Mouse (Mus musculus) spleen, postnatal 4 days (tissue): Measurements from ENCODE around the gene Plscr5.

Source experiments
- DNase-seq, 2 experiments: peaks; one replicate each; pipeline ENCODE4 v3.0.0; 2022; ENCODE audit warnings: low spot score in 2 of 2

Plscr5 gene

DNA sequence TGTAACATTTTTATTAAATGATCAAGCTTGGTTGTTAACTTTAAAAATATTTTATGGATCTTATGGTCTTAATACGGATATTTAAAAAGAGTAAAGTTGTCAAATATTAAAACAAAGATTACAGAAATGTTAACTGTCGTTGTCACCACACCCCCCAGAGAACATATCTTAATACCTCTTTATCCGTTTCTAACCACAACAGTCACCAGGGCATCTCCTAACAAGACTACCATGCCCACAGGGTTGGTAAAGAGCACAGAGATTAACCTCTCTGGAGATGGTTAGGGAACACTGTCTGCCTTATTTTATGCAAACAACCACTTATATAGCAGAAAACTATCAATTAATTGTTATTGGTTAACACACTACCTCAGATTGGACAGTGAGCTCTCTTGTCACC, 34.1 kb downstream of the Plscr5 start:
- no peak for DNase-seq

DNA sequence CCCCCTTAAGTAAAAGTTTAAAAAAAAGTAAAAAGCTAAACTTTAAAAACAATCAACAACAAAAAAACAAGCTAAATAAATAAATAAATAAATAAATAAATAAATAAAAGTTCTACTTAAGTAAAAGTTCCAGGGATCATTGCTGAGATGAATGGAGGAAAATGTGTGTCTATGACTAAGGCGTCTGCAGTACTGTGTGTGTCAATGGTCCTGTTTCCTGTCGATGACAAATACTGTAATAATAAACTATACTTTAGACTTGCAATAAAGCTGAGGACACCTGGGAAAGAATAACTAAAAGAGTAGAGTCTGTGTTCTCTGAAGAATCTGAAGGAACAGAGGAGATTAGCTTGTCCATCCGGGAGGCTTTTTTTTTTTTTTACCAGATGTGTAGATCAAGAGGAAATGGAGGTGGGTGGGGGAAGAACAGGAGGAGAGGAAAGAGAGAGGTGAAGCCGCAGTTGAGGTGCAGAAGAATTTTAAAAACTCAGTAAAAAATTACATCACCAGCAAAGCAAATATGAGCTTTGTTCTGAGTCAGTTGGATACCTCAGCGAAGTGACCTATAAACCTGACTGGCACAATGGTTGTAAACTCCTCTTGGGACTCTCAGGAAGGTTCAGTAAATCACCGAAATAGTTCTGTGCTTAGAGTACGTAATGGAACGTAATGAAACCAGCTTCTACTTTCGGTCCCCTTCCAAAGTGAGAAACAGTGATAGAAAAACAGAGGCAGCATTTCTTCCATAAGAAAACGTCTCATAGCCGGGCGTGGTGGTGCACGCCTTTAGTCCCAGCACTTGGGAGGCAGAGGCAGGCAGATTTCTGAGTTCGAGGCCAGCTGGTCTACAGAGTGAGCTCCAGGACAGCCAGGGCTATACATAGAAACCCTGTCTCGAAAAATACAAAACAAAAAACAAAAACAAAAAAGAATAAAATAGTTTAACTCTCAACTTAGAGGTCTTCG, 36.4 kb downstream of the Plscr5 start:
- no peak for DNase-seq

DNA sequence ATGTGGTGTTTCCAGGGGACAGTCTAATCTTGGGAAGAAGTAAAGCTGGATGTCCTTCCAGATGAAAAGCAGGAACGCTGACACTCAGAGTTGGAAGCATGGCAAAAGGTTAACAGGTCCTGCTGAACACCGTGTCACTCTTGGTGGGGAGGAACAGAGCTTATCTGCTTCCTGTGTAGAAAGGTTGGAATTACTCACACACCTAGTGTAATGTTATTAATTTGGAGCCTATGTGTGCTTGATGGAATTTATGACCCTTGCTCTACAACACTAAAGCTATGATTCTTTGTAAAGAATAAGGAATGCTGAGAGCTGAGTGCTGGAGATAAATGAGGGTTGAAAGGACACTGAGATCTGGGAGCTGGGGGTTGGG, 37.1 kb downstream of the Plscr5 start:
- DNase-seq, result no peak

DNA sequence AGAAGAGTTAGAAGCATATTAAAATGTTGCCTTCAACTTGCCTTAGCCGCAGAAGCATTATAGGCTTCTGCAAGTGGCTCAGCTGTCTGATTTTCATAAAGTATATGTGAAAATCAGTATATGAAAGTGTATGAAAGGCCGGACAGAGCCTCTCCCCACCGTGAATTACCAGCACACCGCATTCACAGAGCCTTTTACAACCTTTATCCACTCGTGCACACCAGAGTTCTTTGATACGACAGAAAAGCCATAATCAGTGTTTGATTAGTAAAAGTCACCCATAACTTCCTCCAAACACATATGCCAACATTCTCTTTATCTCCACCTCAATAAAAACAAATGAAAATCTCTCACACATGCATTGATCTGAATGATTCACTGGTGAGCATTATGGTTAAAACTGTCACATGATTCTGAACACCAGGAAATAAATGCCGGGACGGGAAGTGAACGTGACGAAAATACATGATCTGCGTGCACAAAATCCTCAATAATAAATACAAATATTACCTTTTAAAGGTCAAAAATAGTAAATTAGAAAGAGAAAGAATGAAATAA, 42.2 kb downstream of the Plscr5 start:
- DNase-seq, result no peak

- no peak for DNase-seq
Observed at GRCm38 (mm10) chr9:92248773-92249446, 56.2 kb downstream of the Plscr5 start.

- no peak for DNase-seq
Observed at GRCm38 (mm10) chr9:92249447-92249852, 56.7 kb downstream of the Plscr5 start, which contains the start of gene Plscr1. Gene Plscr1 (plus strand): TSS chr9:92249750.

DNA sequence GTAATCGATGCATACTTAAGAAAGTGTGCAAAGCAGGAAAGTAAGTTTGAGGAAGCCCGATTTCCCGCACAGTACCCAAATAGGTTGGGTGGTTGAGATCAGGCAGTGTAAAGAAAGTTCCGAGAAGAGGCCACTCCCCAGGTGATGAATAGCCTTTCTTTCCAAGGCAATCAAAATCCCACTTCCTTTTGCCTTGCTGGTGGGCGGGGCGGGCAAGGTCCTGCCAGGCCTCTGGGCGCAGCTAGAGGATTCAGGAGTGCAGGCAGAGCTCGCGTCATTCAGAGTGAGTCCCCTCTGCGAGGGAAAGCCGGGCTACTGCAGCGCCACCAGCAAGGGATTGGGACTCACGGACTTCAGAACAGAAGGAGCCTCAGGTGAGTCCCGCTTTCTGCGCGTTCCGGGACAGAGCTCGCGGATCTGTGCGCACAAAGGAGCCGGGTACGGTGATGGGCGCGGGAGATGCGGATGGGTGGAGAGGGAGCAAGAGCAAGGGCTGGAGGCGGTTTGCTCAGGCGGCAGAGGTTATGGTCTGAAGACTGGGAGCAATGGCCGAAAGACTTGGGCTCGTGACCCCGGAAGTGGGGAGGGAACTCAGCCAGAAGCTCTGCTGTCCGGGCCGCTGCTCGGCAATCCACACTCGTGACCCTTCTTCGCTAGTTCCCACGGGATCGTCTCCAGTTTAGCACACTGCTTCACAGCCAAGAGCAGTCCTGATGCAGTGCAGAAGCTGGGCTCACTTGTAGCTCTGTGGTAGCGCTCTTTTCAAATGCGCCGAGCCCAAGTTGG, 57.4 kb downstream of the Plscr5 start:
- DNase-seq, result peak; percentile 54 to 78

- peak in 1 of 2 experiments; percentile 25 for DNase-seq
Observed at GRCm38 (mm10) chr9:92252718-92253117, 60.0 kb downstream of the Plscr5 start.

- peak in 1 of 2 experiments; percentile 52 for DNase-seq
Observed at GRCm38 (mm10) chr9:92253585-92254321, 61.0 kb downstream of the Plscr5 start.
